Mouse (Mus musculus): ENCODE data around the gene Zfp607b.

DNA sequence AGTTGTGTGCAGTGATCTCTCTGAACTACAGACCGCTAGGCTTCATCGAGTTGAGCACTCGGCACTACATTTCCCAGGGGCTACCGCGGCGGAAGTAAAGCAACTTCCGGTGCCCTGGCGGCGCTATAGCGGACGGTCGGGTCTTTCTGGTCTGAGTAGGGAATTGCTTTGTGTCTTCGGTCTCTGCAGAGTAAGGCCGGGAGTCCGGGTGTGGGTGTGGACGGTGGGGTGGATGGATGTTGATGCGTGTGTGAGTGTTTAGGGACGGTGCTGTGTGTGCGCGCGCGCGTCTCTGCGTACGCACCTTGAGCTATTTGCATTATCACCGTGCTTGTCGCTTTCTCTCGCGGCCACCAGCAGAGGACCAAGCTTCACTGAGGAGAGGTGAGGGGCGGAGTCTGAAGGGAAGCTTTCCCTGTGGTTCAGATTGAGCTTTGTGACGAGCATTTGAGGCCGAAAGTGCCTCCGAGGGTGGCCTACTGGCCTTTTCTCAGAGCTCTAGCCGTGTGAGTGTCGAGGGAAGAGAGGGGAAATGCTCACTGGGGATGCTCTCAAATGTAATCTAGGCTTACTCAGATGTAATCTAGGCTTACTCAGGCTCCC lies 42.2 kb downstream of the Zfp607b start, which contains the start of gene Zfp60:
- no peak for TF ChIP-seq CTCF (IDR thresholded peaks at IDR 0.05; ENCODE audit: low read depth, low read length)
- no peak for TF ChIP-seq GATA1 (IDR thresholded peaks at IDR 0.05; ENCODE audit: borderline replicate concordance, low read length)
- no peak for TF ChIP-seq TAL1 (conservative IDR thresholded peaks at IDR 0.05; ENCODE audit: low read depth, low read length)
- TF ChIP-seq POLR2AphosphoS5 (IDR thresholded peaks at IDR 0.05; ENCODE audit: insufficient replicate concordance, low read depth, low read length): no peak
